Mouse (Mus musculus) midbrain, embryonic 10.5 days (tissue): ENCODE results near the gene Trp53bp2. TPM values are rescaled to one million over a fixed set of nuclear protein-coding genes. Genes with fewer than 3 reads are reported as not detected.

Experiments used
- DNase-seq: peaks from one replicate; pipeline ENCODE4 v3.0.0-alpha.2; 2017; ENCODE audit warnings: low spot score
- H3K27ac ChIP-seq: fragments of 300-500 bp; sonication (generic); replicated peaks from 2 replicates; pipeline ENCODE4 v1.5.1; 2016; ENCODE audit warnings: mild to moderate bottlenecking
- H3K27me3 ChIP-seq: fragments of 300-500 bp; sonication (generic); 2 replicates; pipeline ENCODE4 v1.6.1; 2016; ENCODE audit warnings: low read depth, mild to moderate bottlenecking; ENCODE audit not compliant: poor library complexity, severe bottlenecking
- H3K36me3 ChIP-seq: fragments of 300-500 bp; sonication (generic); 2 replicates; pipeline ENCODE4 v1.6.1; 2016; ENCODE audit warnings: mild to moderate bottlenecking, moderate library complexity
- H3K4me1 ChIP-seq: fragments of 300-500 bp; sonication (generic); 2 replicates; pipeline ENCODE4 v1.6.1; 2016
- H3K4me3 ChIP-seq: fragments of 300-500 bp; sonication (generic); 2 replicates; pipeline ENCODE4 v1.5.1; 2016; ENCODE audit warnings: mild to moderate bottlenecking, moderate library complexity
- H3K9me3 ChIP-seq: fragments of 300-500 bp; sonication (generic); replicated peaks from 2 replicates; pipeline ENCODE4 v1.6.1; 2016; ENCODE audit warnings: mild to moderate bottlenecking
- WGBS: fragments of 180-500 bp; shearing (Covaris S2); methylation state at CpG from one replicate; pipeline ENCODE4 v1.1.7; 2016; 5-methylcytosine and 5-hydroxymethylcytosine counted together
- polyA plus RNA-seq: library from polyadenylated mRNA; unstranded; fragments of >200 nt; fragmentation: Nextera tagmentation; extraction: Ambion mirVana; gene quantifications from 2 replicates; pipeline ENCODE4 v1.2.1, GENCODE M21; 2016

Gene Trp53bp2
- polyA plus RNA-seq, 1 experiment from 2014 or later, result 24.7 TPM

- 88% methylated on average over 4 of the region's 4 CpGs for WGBS
- H3K27me3 ChIP-seq, result no peaks in the 10 kb centered on the region
- no peak overlapping the region for H3K4me3 ChIP-seq
- peaks cover 34% of the 10 kb centered on the region for H3K4me1 ChIP-seq
- no peaks in the 10 kb centered on the region for H3K9me3 ChIP-seq
- no peak for DNase-seq
- H3K27ac ChIP-seq, result no peak overlapping the region
- H3K36me3 ChIP-seq, result peaks cover 23% of the 10 kb centered on the region
These were observed 91.9 kb downstream of the Trp53bp2 start for GRCm38 (mm10) chr1:182500843-182501242.

DNA sequence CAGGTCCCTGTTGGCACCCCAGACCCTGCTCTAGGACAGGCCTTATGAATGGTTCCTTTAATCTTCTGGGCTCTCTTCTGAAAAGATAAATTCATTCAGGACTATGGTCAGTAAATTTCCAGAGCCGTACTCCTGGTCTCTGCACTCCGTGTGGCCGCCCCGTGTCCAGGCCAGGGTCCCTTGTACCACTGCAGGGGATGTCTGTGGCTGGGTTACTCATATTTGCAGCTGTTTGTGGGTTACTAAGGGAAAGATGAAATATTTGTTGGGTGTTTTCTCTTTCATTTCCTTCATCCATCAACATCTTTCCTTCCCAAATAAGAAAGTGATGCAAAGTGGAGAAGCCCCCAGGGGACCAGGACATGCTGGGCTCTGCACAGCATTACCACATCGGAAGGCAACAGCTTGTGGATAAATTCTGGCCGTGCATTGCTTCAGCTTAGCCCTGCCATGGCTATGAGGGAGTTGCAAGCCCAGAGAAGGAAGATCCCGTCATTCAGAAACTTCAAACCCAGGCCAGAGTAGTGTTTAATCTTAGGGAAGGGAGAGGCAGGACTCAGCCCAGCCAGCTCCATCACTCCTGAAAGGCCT is 92.9 kb downstream of the Trp53bp2 start:
- H3K4me1 ChIP-seq, result peaks cover 26% of the 10 kb centered on the region
- H3K27me3 ChIP-seq, result no peaks in the 10 kb centered on the region
- peaks cover 32% of the 10 kb centered on the region for H3K36me3 ChIP-seq
- no peak for DNase-seq
- H3K9me3 ChIP-seq, result no peaks in the 10 kb centered on the region
- no peak overlapping the region for H3K4me3 ChIP-seq
- no peak overlapping the region for H3K27ac ChIP-seq
- WGBS, result 88% methylated on average over 7 of the region's 7 CpGs

- H3K27me3 ChIP-seq, result no peaks in the 10 kb centered on the region
- no peak overlapping the region for H3K4me3 ChIP-seq
- DNase-seq, result no peak
- H3K27ac ChIP-seq, result no peak overlapping the region
- no peaks in the 10 kb centered on the region for H3K9me3 ChIP-seq
- WGBS, result 92% methylated on average over 7 of the region's 7 CpGs
- H3K36me3 ChIP-seq, result peaks cover 32% of the 10 kb centered on the region
- peaks cover 19% of the 10 kb centered on the region for H3K4me1 ChIP-seq
These were observed 93.6 kb downstream of the Trp53bp2 start for GRCm38 (mm10) chr1:182502491-182503050.

- Histone ChIP-seq H3K4me1 (peaks cover 17% of the 10 kb centered on the region), H3K27ac (no peak overlapping the region), H3K36me3 (peaks cover 33% of the 10 kb centered on the region), H3K4me3 (no peak overlapping the region), H3K27me3 (no peaks in the 10 kb centered on the region), H3K9me3 (no peaks in the 10 kb centered on the region)
- DNase-seq, result no peak
- 87% methylated on average over 13 of the region's 13 CpGs for WGBS
These were observed 94.4 kb downstream of the Trp53bp2 start for GRCm38 (mm10) chr1:182503206-182503900.

DNA sequence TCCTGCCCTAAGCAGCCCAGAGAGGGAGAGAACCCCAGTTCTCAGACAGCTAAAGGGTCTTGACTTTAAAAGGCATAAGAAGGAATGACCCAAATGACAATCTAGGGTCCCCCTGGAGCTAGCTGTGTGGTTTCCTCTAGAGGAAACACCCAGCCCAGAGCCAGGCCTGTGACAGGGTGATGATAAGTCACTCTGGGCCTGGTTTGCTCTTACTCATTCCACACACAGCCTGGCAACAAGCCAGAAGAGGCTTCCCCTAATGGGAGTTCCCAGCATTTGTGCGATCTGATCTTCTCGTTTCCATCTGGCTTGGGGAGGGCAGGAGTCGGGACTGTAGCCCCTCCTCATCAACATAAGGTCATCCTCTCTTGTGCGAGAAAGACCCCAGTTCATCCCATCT is 95.3 kb downstream of the Trp53bp2 start:
- Histone ChIP-seq H3K4me3 (no peak overlapping the region), H3K36me3 (peaks cover 42% of the 10 kb centered on the region), H3K4me1 (peaks cover 17% of the 10 kb centered on the region), H3K27me3 (no peaks in the 10 kb centered on the region), H3K9me3 (no peaks in the 10 kb centered on the region), H3K27ac (no peak overlapping the region)
- 33% methylated on average over 4 of the region's 4 CpGs for whole genome bisulfite sequencing
- DNase-seq, result no peak

GRCm38 (mm10) chr1:182505291-182505690 is 96.3 kb downstream of the Trp53bp2 start:
- Histone ChIP-seq H3K9me3 (no peaks in the 10 kb centered on the region), H3K27me3 (no peaks in the 10 kb centered on the region), H3K4me3 (no peak overlapping the region), H3K27ac (no peak overlapping the region), H3K36me3 (peaks cover 52% of the 10 kb centered on the region), H3K4me1 (peaks cover 17% of the 10 kb centered on the region)
- DNase-seq, result no peak
- WGBS, result 90% methylated on average over 3 of the region's 3 CpGs

DNA sequence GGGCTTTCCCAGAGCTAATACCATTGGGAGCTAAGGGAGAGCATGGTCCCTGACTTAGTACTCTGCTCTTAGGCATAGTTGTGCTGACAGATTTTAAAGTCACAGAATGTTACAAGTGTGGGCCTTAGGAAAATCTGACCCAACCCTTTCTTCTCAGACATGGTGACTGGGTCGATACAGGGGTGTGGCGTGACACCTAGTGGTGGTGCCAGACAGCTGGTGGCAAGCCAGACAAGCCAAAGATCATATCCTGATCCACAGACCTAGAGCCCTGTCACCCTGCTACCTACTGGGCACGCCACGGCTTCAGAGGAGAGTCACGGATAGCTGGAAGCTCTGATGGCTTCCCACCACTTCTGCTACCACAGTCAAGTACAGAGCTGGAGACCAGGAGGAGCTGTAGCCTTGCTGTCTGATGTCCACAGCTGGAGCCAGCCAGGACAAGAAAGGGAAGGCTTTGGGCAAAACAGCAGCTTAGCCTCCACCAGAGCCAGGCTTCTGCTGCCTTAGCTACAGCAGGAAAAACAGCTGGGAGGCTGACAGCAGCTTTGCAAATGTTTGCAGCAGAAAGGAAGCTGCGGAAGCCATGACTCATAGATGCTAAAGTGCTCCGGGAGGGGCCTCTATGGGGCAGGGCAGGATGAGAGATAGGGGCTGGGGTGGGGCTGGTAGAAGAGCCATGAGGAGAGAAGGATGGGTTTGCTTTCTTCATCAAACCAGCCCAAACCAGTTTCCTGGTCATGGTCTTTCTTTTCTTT is 97.4 kb downstream of the Trp53bp2 start:
- Histone ChIP-seq H3K4me3 (no peak overlapping the region), H3K27ac (no peak overlapping the region), H3K9me3 (no peaks in the 10 kb centered on the region), H3K36me3 (peaks cover 57% of the 10 kb centered on the region), H3K27me3 (no peaks in the 10 kb centered on the region), H3K4me1 (peaks cover 17% of the 10 kb centered on the region)
- DNase-seq, result no peak
- 73% methylated on average over 7 of the region's 7 CpGs for WGBS

GRCm38 (mm10) chr1:182509110-182509797 is 100.3 kb downstream of the Trp53bp2 start:
- H3K27me3 ChIP-seq, result no peaks in the 10 kb centered on the region
- H3K4me1 ChIP-seq, result peaks cover 11% of the 10 kb centered on the region
- 0 out of 2 replicates have a peak overlapping the region, but pooled peaks have one; percentile 13 for H3K27ac ChIP-seq
- DNase-seq, result no peak
- H3K4me3 ChIP-seq, result no peak overlapping the region
- no peaks in the 10 kb centered on the region for H3K9me3 ChIP-seq
- WGBS, result 71% methylated on average over 10 of the region's 10 CpGs
- peaks cover 70% of the 10 kb centered on the region for H3K36me3 ChIP-seq

DNA sequence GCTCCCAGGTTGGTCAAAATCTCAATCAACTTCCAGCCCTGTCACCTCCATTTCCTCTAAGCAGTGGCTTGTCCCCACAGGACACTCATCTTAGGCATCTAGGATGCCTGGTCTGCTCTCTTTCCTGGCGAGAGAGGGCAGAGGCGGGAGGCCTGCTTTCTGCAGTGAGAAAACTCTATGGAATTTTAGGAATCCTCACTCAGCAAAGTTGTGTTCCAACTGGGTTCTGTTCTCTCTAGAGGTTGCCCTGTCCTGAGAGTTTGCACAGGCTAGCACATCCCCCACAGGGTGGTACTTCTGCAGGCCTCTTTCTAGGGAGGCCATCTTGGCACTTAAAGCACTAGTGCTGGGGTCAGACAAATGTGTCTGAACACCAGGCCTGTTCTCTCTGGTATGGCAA is 102.1 kb downstream of the Trp53bp2 start:
- Histone ChIP-seq H3K4me3 (no peak overlapping the region), H3K9me3 (no peaks in the 10 kb centered on the region), H3K27me3 (no peaks in the 10 kb centered on the region), H3K36me3 (peaks cover 59% of the 10 kb centered on the region), H3K4me1 (peaks cover 11% of the 10 kb centered on the region), H3K27ac (no peak overlapping the region)
- 73% methylated on average over 2 of the region's 2 CpGs for WGBS
- DNase-seq, result no peak

DNA sequence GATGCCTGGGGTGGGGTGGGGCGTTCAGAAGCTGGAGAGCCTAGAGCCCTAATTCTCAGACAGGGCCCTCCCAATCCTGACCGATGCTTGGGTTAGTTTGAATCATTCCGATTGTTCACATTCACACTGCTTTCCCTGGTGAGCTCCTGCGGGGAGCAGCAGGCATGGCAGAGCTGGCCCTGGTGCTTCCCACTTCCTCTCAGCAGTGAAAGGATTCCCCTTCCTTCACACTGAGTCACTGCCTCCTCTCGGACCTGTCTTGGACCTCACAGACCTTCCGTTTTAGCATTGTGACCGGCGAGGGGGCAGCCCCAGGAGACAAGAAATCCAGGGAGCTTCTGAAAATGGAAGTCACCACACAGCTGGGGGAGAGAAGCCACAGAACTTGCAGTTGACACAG is 102.8 kb downstream of the Trp53bp2 start:
- Histone ChIP-seq H3K4me1 (peaks cover 18% of the 10 kb centered on the region), H3K36me3 (peaks cover 52% of the 10 kb centered on the region), H3K27ac (no peak overlapping the region), H3K27me3 (no peaks in the 10 kb centered on the region), H3K4me3 (no peak overlapping the region), H3K9me3 (no peaks in the 10 kb centered on the region)
- DNase-seq, result no peak
- WGBS, result 70% methylated on average over 8 of the region's 8 CpGs
